Mouse (Mus musculus): ENCODE measurements around the gene Birc6.
A peak's percentile ranks its signal among the peaks of the same experiment; 100 is the strongest.

Gene Birc6

DNA sequence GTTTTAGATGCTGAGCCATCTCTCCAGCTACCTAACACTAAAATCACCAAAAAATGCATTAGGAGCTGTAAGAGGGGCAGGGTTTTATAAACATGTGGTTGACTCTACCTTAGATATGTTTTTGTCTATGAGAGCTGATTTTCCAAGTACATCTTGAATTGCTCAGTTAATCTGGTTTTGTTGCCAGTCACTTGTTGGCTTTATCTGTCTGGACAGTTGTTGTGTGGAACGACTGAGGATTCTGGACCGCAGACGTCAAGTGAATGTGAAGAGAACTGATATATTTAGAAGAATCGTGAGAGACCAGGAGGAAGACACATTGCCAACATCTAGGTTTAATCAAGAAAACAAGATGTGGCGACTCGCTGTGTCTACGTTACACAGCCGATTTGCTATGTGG is 183.5 kb downstream of the Birc6 start:
- DNase-seq = no peak

GRCm38 (mm10) chr17:74715128-74715527 is 187.0 kb downstream of the Birc6 start:
- no peak for DNase-seq

GRCm38 (mm10) chr17:74715724-74716123 is 187.6 kb downstream of the Birc6 start:
- DNase-seq = no peak

GRCm38 (mm10) chr17:74716643-74717042 is 188.5 kb downstream of the Birc6 start:
- no peak for DNase-seq

- DNase-seq = no peak
These were observed 189.1 kb downstream of the Birc6 start for GRCm38 (mm10) chr17:74717091-74717617.

GRCm38 (mm10) chr17:74717618-74718151 is 189.6 kb downstream of the Birc6 start, which contains the start of gene Ttc27:
Gene Ttc27, plus strand, starts transcription at chr17:74717732.
- peak; percentile 96 for DNase-seq

DNA sequence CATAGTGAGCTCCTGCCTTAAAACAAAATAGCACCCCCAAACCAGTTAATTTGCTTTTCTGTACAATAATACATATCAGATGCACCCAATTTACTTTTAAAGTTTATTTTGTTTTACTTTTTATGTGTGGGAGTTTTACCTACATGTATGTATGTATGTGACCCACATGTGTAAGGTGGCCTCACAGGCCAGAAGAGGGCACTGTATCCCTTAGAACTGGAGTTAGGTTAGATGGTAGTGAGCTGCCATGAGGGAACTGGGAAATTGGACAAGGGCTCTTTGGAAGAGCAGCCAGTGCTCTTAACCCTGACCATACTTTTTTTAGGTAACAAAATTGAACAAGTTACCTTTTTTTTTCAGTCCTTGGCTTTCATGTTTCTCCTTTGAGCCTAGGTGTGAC is 204.8 kb downstream of the Birc6 start:
- no peak for DNase-seq

DNA sequence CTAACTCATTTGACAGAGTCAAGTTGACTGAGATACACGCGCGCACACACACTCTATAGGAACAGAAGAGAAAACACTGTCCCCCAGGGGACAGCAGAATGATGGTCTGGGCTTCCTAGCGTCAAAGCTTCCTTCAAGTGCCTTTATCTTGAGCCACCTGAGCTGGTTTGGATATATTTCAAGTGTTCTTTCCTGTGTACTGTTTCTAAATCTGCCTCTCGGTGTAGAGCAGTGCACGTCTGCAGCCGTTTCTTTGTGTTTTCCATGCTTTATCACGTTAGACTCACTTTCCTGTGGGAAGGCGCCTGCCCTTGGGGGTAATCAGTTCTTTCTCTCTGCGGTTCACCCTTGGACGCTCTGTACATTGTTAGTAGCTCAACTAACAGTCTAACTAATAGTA is 207.3 kb downstream of the Birc6 start:
- DNase-seq = no peak

- no peak for DNase-seq
These were observed 221.6 kb downstream of the Birc6 start for GRCm38 (mm10) chr17:74749659-74750058.

- DNase-seq = no peak
These were observed 222.9 kb downstream of the Birc6 start for GRCm38 (mm10) chr17:74751026-74751425.
